Mouse (Mus musculus) splenic B cell, adult 2 months (primary cell): Measurements from ENCODE around the gene Oaz1.
A peak's percentile ranks its signal among the peaks of the same experiment; 100 is the strongest.

Experiments used
- DNase-seq: peaks from one replicate; pipeline ENCODE4 v3.0.0-alpha.2; 2011; ENCODE audit warnings: low read depth, low spot score
- H3K27me3 ChIP-seq: 2 replicates; pipeline ENCODE4 v1.6.1; 2012; ENCODE audit warnings: mild to moderate bottlenecking, low read length, moderate library complexity, mixed read lengths; ENCODE audit not compliant: control insufficient read depth, poor library complexity, insufficient read depth, severe bottlenecking
- H3K36me3 ChIP-seq: 2 replicates; pipeline ENCODE4 v1.6.1; 2012; ENCODE audit warnings: mild to moderate bottlenecking, low read length, moderate library complexity, mixed read lengths; ENCODE audit not compliant: control insufficient read depth, poor library complexity, insufficient read depth, severe bottlenecking

Gene Oaz1

GRCm38 (mm10) chr10:80862305-80862704, 35.8 kb downstream of the Oaz1 start:
- DNase-seq, result no peak
- H3K27me3 ChIP-seq, result no peaks in the 10 kb centered on the region
- H3K36me3 ChIP-seq, result no peaks in the 10 kb centered on the region; the same call in none of the 2 replicates

GRCm38 (mm10) chr10:80864446-80864845, 38.0 kb downstream of the Oaz1 start:
- no peak for DNase-seq
- Histone ChIP-seq H3K27me3 (no peaks in the 10 kb centered on the region), H3K36me3 (no peaks in the 10 kb centered on the region; the same call in none of the 2 replicates)

GRCm38 (mm10) chr10:80870993-80871392, 44.5 kb downstream of the Oaz1 start:
- no peak for DNase-seq
- Histone ChIP-seq H3K36me3 (no peaks in the 10 kb centered on the region; the same call in 1 of the 2 replicates), H3K27me3 (no peaks in the 10 kb centered on the region)

GRCm38 (mm10) chr10:80871581-80871980, 45.1 kb downstream of the Oaz1 start, which contains the start of gene Tmprss9:
Tmprss9 (plus strand) TSS chr10:80871848.
- Histone ChIP-seq H3K36me3 (no peaks in the 10 kb centered on the region), H3K27me3 (no peaks in the 10 kb centered on the region)
- DNase-seq, result no peak

GRCm38 (mm10) chr10:80874035-80874434, 47.6 kb downstream of the Oaz1 start:
- DNase-seq, result no peak
- Histone ChIP-seq H3K36me3 (no peaks in the 10 kb centered on the region), H3K27me3 (0 out of 2 replicates have a peak, but pooled peaks cover 1% of the 10 kb centered on the region)

- peak; percentile 84 for DNase-seq
- H3K36me3 ChIP-seq, result no peaks in the 10 kb centered on the region
Measured at GRCm38 (mm10) chr10:80876028-80876427, 49.6 kb downstream of the Oaz1 start.

GRCm38 (mm10) chr10:80876594-80876993, 50.1 kb downstream of the Oaz1 start:
- Histone ChIP-seq H3K36me3 (no peaks in the 10 kb centered on the region), H3K27me3 (0 out of 2 replicates have a peak, but pooled peaks cover 1% of the 10 kb centered on the region)
- DNase-seq, result no peak

More at GRCm38 (mm10) chr10:80876028-80876427, 49.6 kb downstream of the Oaz1 start:
- H3K27me3 ChIP-seq, result 0 out of 2 replicates have a peak, but pooled peaks cover 1% of the 10 kb centered on the region
